Mouse (Mus musculus) inflammation-experienced regulatory T-cells (primary cell): ENCODE measurements around the gene Olfr126. TPM values are rescaled to one million over a fixed set of nuclear protein-coding genes. Genes with fewer than 3 reads are reported as not detected.

Source experiments
- polyA plus RNA-seq, 2 experiments: library from polyadenylated mRNA; unstranded; fragments of 100-300 nt; shearing (Covaris generic); gene quantifications; one replicate each; pipeline ENCODE4 v1.2.1; 2017

The Olfr126 gene
- polyA plus RNA-seq, result under 1 TPM in 1 of 2 experiments, not detected in 1; 0.40 TPM

DNA sequence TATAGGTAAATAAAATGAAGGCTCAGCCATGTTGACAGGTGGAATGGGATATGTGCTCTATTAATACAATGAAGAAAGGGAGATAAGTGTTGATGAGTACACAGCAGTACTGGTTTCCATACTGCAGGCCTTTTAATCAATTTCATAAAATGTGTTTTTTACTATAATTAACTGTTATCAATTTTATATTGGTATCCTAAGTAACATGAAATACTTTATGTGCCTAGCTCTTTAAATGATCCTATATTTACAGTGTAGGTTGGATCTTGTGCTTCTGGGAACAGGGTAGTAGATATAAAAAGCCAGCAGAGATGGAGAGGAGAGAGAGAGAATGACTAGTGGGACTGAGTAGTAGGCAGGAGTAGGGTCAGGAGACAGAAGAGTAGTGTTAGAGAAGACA is at the start of gene Olfr126:
Olfr126 (plus strand) TSS at position 301 of the 400 bp plus-strand sequence.

DNA sequence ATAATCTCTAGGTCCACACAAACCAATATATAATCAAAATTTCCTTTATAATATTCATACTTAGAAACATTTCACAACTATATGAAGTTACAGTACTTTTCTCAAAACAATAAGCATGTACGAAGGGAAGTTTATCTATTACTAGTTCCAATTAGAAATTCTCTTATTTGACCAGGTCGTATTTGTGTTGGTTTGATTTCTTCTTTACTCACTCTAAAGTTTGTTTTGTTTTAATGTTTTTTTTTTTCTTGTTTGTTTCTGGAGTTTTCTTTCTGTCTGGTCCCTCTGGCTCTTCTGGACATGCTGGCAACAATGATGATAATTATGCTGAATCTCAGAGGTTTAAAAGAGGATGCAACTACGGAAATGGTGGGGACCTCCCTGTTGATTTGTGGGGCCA is 47.7 kb upstream of the Olfr126 start, which contains the start of gene Olfr124:
Olfr124 (plus strand) TSS at position 301 of the 400 bp plus-strand sequence.

DNA sequence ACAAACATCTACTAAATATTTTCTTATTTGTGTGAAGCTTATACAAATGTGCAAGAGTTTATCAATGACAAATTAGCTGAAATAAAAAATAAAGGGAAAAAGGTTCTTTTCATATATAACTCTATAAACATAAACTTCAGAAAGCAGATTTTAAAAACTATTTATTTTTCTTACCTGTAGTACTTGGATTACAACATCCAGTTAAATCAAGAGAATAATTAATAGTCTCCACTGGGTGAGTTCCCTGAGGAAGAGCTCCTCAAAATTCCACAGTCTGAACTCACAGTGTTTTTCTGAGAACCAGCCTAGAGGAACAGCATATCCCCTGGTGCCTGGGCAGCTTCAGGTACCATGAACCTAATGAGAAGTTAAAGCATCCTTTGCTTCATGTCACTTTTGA is 14.6 kb upstream of the Olfr126 start, which contains the start of gene Olfr125:
Olfr125 (plus strand) TSS at position 301 of the 400 bp plus-strand sequence.

DNA sequence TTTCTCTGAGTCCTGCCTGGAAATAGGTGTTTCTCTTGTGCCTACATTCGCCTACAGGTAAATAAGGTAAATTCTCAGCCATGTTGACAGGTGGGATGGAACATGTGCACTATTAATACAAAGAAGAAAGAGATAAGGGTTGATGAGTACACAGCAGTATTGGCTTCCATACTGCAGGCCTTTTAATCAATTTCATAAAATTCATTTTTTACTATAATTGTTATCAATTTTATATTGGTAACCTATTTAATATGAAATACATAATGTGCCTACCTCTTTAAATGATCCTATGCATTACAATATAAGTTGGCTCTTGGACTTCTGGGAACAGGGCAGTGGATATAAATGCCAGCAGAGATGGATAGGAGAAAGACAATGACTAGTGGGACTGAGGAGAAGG is 52.9 kb downstream of the Olfr126 start, which contains the start of gene Olfr127:
Olfr127 (plus strand) TSS at position 301 of the 400 bp plus-strand sequence.

Other genes with a start within 250 kb of the Olfr126 start
- not detected for gene Olfr115, start 220.4 kb upstream of the Olfr126 start, polyA plus RNA-seq
- gene Olfr116, start 220.3 kb upstream of the Olfr126 start, polyA plus RNA-seq, result not detected
- under 1 TPM; 0.15 to 0.19 TPM for gene Olfr117, start 183.7 kb upstream of the Olfr126 start, polyA plus RNA-seq
- under 1 TPM; 0.12 to 0.53 TPM for gene Olfr118, start 180.5 kb upstream of the Olfr126 start, polyA plus RNA-seq
- not detected for gene Olfr119, start 150.9 kb upstream of the Olfr126 start, polyA plus RNA-seq
- gene Olfr120, start 125.7 kb upstream of the Olfr126 start, polyA plus RNA-seq, result under 1 TPM in 1 of 2 experiments, not detected in 1; 0.13 TPM
- gene Olfr121, start 98.6 kb upstream of the Olfr126 start, polyA plus RNA-seq, result not detected
- gene Olfr122, start 78.9 kb upstream of the Olfr126 start, polyA plus RNA-seq, result under 1 TPM in 1 of 2 experiments, not detected in 1; 0.11 TPM
- under 1 TPM; 0.23 to 0.89 TPM for gene Olfr123, start 54.0 kb upstream of the Olfr126 start, polyA plus RNA-seq
- not detected for gene Olfr124, start 47.6 kb upstream of the Olfr126 start, polyA plus RNA-seq
- gene Olfr125, start 14.5 kb upstream of the Olfr126 start, polyA plus RNA-seq, result not detected
- 1 to 10 TPM in 1 of 2 experiments, under 1 TPM in 1; 0.10 to 1.0 TPM for gene Olfr127, start 53.0 kb downstream of the Olfr126 start, polyA plus RNA-seq
- under 1 TPM; 0.18 to 0.78 TPM for gene Olfr128, start 73.1 kb downstream of the Olfr126 start, polyA plus RNA-seq
- gene Olfr761, start 105.6 kb downstream of the Olfr126 start, polyA plus RNA-seq, result not detected
- gene Olfr129, start 212.6 kb downstream of the Olfr126 start, polyA plus RNA-seq, result under 1 TPM; 0.12 to 0.29 TPM
- not detected for gene Olfr130, start 216.4 kb downstream of the Olfr126 start, polyA plus RNA-seq
- under 1 TPM in 1 of 2 experiments, not detected in 1; 0.17 TPM for gene Olfr131, start 241.2 kb downstream of the Olfr126 start, polyA plus RNA-seq